Mouse (Mus musculus): ENCODE data around the gene Gstm6. TPM values are rescaled to one million over a fixed set of nuclear protein-coding genes. Genes with fewer than 3 reads are reported as not detected.

Gene Gstm6
- total RNA-seq, 1 experiment from 2014 or later = 7.1 TPM

GRCm38 (mm10) chr3:107941261-107941660, 2.3 kb downstream of the Gstm6 start:
- no peak for DNase-seq

DNA sequence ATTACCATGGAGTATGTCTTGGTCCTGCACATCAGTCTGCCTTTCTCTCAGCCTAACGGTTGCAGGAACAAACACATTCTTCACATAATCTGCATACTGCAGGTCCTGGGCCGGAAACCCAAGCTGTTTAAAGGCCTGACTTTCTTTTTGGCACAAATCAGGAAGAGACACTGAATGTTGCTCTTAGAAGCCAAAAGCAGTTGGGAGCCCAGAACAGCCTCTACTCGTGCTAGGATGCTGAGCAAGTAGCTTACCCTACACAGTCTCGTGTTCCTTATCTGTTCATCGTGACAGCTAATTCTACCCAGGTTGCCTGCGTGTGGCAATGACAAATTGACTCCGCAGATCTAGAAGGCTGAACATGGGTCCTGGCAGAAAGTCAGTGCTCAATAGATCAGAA, 3.0 kb downstream of the Gstm6 start:
- DNase-seq = no peak

- no peak for DNase-seq
Observed at GRCm38 (mm10) chr3:107939830-107940229, 3.7 kb downstream of the Gstm6 start.

GRCm38 (mm10) chr3:107939403-107939802, 4.1 kb downstream of the Gstm6 start:
- peak; percentile 74 for DNase-seq

GRCm38 (mm10) chr3:107935888-107936287, 7.7 kb downstream of the Gstm6 start:
- DNase-seq = no peak

- no peak for DNase-seq
Observed at GRCm38 (mm10) chr3:107935268-107935667, 8.3 kb downstream of the Gstm6 start.

DNA sequence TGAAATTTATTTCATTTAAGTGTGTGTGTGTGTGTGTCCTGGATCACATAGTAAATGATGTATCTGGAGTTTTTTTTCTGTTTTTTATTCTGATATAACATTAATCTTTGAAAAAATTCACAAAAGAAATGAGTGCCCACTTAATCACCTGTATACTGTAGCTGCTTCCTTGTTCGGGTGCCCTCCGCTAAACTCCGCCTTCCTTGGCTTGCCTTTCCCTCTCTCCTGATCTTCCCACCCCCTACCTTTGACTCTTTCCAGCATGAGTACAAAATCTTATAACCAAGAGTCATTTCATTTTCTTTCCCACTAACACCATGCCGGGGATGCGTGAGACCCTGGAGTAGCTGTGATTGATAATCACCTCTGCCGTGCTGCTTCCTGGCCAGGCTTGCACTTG, 11.4 kb downstream of the Gstm6 start:
- no peak for DNase-seq

DNA sequence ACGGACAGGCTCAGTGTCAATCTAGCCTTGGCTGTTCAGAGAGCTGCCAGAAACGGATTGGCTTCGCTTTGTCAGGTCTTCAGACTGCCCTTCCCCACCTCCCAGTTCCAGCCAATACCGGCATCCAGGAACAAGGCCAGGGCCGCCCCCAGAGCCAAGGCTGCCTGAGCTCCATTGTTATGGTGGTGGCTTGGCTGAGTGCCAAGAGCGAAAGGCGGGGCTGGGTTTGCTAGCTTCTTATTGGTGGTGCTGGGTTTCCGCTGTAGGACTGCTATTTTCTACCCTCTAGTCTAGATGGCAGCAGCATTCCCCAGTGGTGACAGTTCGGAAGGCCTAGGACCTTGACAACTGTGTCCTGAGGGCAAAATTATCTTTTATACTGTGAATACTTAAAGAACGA, 11.9 kb downstream of the Gstm6 start, which contains the start of gene Gstm7:
Gene Gstm7 (minus strand): TSS at position 148 of the 400 bp plus-strand sequence.
- peak; percentile 99 for DNase-seq

DNA sequence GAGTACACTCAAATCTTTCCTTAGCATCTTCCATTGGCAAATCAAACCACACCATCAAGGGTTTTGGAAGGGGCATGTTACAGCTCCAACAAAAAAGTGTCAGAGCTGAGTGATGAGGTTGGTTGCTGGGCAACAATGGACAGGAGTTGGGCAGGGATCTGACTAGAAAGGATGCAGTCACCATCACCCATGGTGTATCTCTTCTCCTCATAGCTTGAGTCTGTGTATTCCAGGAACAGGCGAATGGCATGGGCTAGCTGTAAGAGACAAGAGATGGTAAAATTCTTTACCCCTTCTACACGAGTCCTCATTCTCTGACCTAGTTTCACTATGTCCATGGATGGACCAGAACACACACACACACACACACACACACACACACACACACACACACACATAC, 12.4 kb downstream of the Gstm6 start:
- no peak for DNase-seq

GRCm38 (mm10) chr3:107929731-107930130, 13.8 kb downstream of the Gstm6 start:
- DNase-seq = no peak

DNA sequence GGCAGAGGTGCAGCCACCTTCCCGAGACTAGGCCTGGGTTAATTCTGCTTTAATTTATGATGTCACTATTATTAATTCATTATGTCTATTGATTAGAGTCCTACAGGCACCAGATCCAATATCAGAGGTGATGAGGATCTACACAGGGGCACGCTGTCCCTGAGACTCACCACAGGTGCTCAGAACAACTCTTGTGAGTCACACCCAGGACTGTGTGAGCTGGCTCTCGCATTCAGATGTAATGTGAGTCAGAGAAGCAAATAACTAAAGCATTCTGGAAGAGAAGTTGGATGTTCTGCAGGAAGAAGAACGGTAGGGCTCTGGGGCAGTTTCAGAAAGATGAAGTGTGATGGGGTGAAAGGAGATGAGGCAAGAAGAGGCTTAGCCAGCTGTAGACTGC, 14.3 kb downstream of the Gstm6 start:
- no peak for DNase-seq

GRCm38 (mm10) chr3:107928691-107929090, 14.9 kb downstream of the Gstm6 start:
- no peak for DNase-seq

- peak; percentile 49 for DNase-seq
Observed at GRCm38 (mm10) chr3:107927841-107928240, 15.7 kb downstream of the Gstm6 start.

- no peak for DNase-seq
Observed at GRCm38 (mm10) chr3:107925335-107925734, 18.2 kb downstream of the Gstm6 start.

DNA sequence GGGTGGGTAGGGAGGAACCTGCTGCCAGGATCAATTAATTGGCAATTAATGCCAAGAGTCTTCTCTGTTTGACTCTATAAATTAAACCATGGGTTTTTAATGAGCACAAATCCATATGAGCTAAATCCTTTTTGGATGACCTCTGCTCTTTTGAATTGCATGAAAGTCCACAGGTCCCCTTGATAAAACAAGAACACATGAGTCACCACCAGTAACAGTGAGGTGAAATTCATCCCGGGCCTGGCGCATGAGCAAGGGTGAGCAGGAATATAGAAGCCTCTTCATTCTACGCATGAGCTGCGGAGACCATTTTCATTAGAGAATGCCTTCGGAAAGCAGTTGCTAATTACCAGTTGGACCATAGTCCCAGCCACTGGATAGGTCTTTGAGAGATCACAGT, 23.2 kb downstream of the Gstm6 start:
- no peak for DNase-seq

GRCm38 (mm10) chr3:107917783-107918408, 25.7 kb downstream of the Gstm6 start:
- DNase-seq = no peak

- DNase-seq = no peak
Observed at GRCm38 (mm10) chr3:107917097-107917496, 26.5 kb downstream of the Gstm6 start.

GRCm38 (mm10) chr3:107916674-107917073, 26.9 kb downstream of the Gstm6 start:
- DNase-seq = no peak

DNA sequence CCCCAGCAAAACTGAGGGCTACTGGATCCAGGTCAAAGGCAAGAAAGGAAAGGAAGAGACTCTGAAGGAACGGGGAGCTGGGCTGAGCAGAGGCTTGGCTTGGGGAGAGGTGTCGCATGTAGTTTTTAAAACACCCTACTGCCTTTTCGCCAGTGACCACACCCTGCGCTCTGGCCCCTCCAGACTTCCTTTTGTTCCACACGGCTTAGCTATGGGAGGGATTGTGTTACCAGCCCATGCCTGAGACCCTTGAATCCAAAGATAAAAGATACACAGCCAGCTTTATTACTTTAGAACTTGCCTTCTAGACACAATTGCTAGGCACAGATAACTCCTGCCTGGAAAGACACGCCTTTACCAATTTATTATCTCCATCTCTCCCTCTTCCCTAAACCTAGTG, 37.6 kb downstream of the Gstm6 start:
- no peak for DNase-seq

DNA sequence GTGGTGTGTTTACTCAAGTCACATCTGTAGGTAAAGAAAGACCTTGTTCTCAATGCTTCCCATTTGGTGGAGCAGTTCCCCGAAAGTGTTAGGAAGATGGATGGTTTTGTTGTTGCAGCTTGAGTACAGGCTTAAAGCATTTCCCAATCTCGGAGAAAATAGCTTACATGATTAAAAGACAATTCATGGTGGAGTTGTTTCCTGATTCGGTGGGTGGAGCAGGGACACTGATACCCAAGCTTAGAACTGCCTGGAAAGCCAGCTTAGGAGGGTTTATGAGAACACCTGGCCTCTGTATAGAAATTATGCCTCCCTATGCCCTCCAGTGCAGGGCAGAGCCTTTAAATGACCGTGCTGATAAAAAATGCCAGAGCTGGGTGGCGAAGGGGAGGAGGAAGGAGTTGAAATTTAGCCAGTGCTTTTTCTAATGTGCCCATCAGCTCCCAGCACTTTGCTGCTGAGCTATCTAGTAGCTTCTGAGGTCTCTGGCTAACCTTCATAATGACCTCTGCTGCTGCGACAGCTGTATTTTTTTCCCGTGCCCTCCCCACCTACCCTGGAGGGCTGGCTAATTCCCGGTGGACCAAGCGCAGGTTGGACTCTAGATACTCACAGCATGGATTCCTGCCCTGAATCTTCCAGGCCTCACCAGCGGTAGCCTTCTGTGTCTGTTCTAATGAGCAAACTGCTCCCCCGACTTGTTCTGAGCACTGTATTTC, 42.4 kb downstream of the Gstm6 start:
- no peak for DNase-seq

- no peak for DNase-seq
Observed at GRCm38 (mm10) chr3:107898691-107899090, 44.9 kb downstream of the Gstm6 start.

DNA sequence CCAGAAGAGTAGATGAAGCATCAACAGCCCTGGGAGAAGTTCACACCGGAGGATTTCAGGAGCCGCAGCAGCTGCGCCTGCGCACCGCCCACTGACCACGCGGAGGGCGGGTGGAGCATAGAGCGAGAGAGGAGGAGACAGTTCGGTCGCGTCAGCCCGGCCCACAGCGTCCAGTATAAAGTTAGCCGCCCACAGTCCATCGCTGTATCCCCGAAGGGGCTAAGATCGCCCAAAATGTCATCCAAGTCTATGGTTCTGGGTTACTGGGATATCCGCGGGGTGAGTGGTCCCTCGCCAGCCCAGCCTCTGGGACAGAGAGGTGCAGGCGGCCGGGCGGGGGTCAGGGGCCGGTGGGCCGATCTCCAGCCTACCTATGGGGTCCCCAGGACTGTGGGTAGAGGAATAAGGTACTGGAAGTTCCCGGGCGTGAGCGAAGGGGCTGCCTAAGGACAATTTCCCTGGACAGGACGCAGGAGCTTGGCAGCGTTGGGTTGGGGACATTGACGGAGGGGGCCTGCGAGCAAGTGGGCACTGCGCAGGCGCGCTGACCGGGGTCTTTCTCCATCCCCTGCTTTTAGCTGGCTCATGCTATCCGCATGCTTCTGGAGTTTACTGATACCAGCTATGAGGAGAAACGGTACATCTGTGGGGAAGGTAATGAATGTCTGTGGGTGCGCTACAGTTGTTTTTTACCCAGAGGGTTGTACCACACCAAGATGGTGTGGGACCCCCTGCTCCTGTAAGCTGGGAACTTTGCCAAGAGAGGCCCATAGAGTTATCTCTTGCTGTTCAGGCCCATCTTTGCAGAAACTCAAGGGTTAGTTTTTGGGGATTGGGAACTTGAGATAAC, 47.6 kb downstream of the Gstm6 start, which contains the start of gene Gstm5:
Gene Gstm5 (plus strand): TSS at position 102 of the 850 bp plus-strand sequence.
- DNase-seq = peak; percentile 88

DNA sequence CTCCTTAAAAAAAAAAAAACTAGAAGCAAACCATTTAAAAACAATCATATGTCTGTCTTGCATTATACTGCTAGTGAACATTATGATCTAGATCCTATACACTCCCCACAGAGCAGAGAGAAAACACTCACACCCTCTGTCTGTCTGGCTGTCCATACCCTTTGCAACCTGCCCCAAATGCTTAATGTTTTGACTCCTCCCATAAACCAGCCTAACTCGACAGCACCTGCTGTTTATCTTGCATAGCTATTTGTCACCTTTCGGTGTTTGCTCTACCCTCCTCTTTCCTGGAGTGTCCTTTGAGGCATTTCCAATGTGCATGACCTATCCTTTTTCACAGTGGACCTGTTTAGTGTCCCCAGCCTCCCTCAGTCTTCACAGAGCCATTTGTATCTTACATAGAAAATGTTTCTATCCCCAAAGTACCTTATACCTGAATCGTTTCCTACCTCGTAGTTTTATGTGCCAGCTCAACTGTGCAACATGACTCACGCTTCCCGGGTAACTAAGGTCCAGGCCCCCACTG, 48.3 kb downstream of the Gstm6 start:
- DNase-seq = no peak

All from adrenal gland, postnatal 25 days (tissue).